Mouse (Mus musculus) heart, embryonic 11.5 days (tissue): Measurements from ENCODE around the gene Borcs5. TPM values are rescaled to one million over a fixed set of nuclear protein-coding genes. Genes with fewer than 3 reads are reported as not detected.
A peak's percentile ranks its signal among the peaks of the same experiment; 100 is the strongest.

Experiments used
- ATAC-seq: fragments of 200-750 bp; cut with Nextera tagmentation; replicated peaks from 2 replicates; pipeline ENCODE4 v1.8.0; 2017; ENCODE audit warnings: moderate library complexity; ENCODE audit not compliant: insufficient number of reproducible peaks, low FRiP score, low TSS enrichment
- H3K27ac ChIP-seq: fragments of 300-500 bp; sonication (generic); 2 replicates; pipeline ENCODE4 v1.5.1; 2014; ENCODE audit warnings: mild to moderate bottlenecking, low read depth, low read length
- H3K27me3 ChIP-seq: fragments of 300-500 bp; sonication (generic); 2 replicates; pipeline ENCODE4 v1.6.1; 2014; ENCODE audit warnings: mild to moderate bottlenecking, low read length, mixed read lengths; ENCODE audit not compliant: control insufficient read depth, insufficient read depth
- H3K36me3 ChIP-seq: fragments of 300-500 bp; sonication (generic); 2 replicates; pipeline ENCODE4 v1.6.1; 2014; ENCODE audit warnings: mild to moderate bottlenecking, low read length, moderate library complexity, mixed read lengths; ENCODE audit not compliant: control insufficient read depth, insufficient read depth
- H3K4me1 ChIP-seq: fragments of 300-500 bp; sonication (generic); 2 replicates; pipeline ENCODE4 v1.6.1; 2014; ENCODE audit warnings: low read length; ENCODE audit not compliant: control insufficient read depth, insufficient read depth
- H3K4me2 ChIP-seq: fragments of 300-500 bp; sonication (generic); 2 replicates; pipeline ENCODE4 v1.6.1; 2014; ENCODE audit warnings: mild to moderate bottlenecking, moderate library complexity
- H3K4me3 ChIP-seq: fragments of 300-500 bp; sonication (generic); 2 replicates; pipeline ENCODE4 v1.5.1; 2014; ENCODE audit warnings: low read depth, low read length
- H3K9ac ChIP-seq: fragments of 300-500 bp; sonication (generic); 2 replicates; pipeline ENCODE4 v1.6.1; 2014; ENCODE audit warnings: mild to moderate bottlenecking, low read depth, low read length, moderate library complexity
- H3K9me3 ChIP-seq: fragments of 300-500 bp; sonication (generic); replicated peaks from 2 replicates; pipeline ENCODE4 v1.6.1; 2016; ENCODE audit warnings: low read length; ENCODE audit not compliant: control insufficient read depth
- WGBS: fragments of 180-500 bp; shearing (Covaris S2); extraction: QIAGEN DNeasy Blood & Tissue Kit; methylation state at CpG from one replicate; pipeline ENCODE4 v1.1.7; 2014; ENCODE audit not compliant: insufficient replicate concordance; 5-methylcytosine and 5-hydroxymethylcytosine counted together
- polyA plus RNA-seq: library from polyadenylated mRNA; unstranded; fragments of >200 nt; fragmentation: Nextera tagmentation; extraction: Ambion mirVana; gene quantifications from 2 replicates; pipeline ENCODE4 v1.2.1, GENCODE M21; 2014

The Borcs5 gene
- polyA plus RNA-seq, 1 experiment from 2014 or later: 16.0 TPM

- Histone ChIP-seq H3K4me1 (peaks cover 8% of the 10 kb centered on the region), H3K9me3 (no peaks in the 10 kb centered on the region), H3K27me3 (no peaks in the 10 kb centered on the region), H3K4me3 (no peak overlapping the region), H3K27ac (no peak overlapping the region), H3K4me2 (no peak overlapping the region), H3K36me3 (no peaks in the 10 kb centered on the region; the same call in 1 of the 2 replicates), H3K9ac (no peak overlapping the region)
- WGBS: 90% methylated on average over 5 of the region's 5 CpGs
- ATAC-seq: no peak
Measured at GRCm38 (mm10) chr6:134733800-134734221, 94.5 kb downstream of the Borcs5 start.

- no peak overlapping the region for H3K4me2 ChIP-seq
- no peak overlapping the region for H3K27ac ChIP-seq
- no peaks in the 10 kb centered on the region for H3K4me1 ChIP-seq
- H3K9me3 ChIP-seq: no peaks in the 10 kb centered on the region
- no peaks in the 10 kb centered on the region; the same call in 1 of the 2 replicates for H3K36me3 ChIP-seq
- H3K27me3 ChIP-seq: no peaks in the 10 kb centered on the region
- H3K4me3 ChIP-seq: no peak overlapping the region
- WGBS: 88% methylated on average over 3 of the region's 3 CpGs
- H3K9ac ChIP-seq: no peak overlapping the region
- no peak for ATAC-seq
Measured at GRCm38 (mm10) chr6:134736853-134737252, 97.5 kb downstream of the Borcs5 start.

GRCm38 (mm10) chr6:134743568-134743967, 104.3 kb downstream of the Borcs5 start:
- Histone ChIP-seq H3K9me3 (no peaks in the 10 kb centered on the region), H3K4me2 (no peak overlapping the region), H3K27me3 (no peaks in the 10 kb centered on the region), H3K9ac (no peak overlapping the region), H3K4me3 (no peak overlapping the region), H3K4me1 (no peaks in the 10 kb centered on the region), H3K27ac (no peak overlapping the region), H3K36me3 (no peaks in the 10 kb centered on the region; the same call in 1 of the 2 replicates)
- no peak for ATAC-seq

- no peak overlapping the region for H3K9ac ChIP-seq
- ATAC-seq: no peak
- no peak overlapping the region for H3K4me3 ChIP-seq
- no peak overlapping the region for H3K4me2 ChIP-seq
- H3K9me3 ChIP-seq: no peaks in the 10 kb centered on the region
- H3K27me3 ChIP-seq: no peaks in the 10 kb centered on the region
- WGBS: 91% methylated on average over 7 of the region's 7 CpGs
- no peaks in the 10 kb centered on the region for H3K4me1 ChIP-seq
- H3K36me3 ChIP-seq: peaks cover 6% of the 10 kb centered on the region
- no peak overlapping the region for H3K27ac ChIP-seq
Measured at GRCm38 (mm10) chr6:134745876-134746275, 106.6 kb downstream of the Borcs5 start.

GRCm38 (mm10) chr6:134748126-134748525, 108.8 kb downstream of the Borcs5 start:
- H3K4me3 ChIP-seq: no peak overlapping the region
- H3K36me3 ChIP-seq: peaks cover 6% of the 10 kb centered on the region
- no peak overlapping the region for H3K4me2 ChIP-seq
- no peaks in the 10 kb centered on the region for H3K27me3 ChIP-seq
- H3K9ac ChIP-seq: no peak overlapping the region
- WGBS: 90% methylated on average over 3 of the region's 3 CpGs
- H3K4me1 ChIP-seq: no peaks in the 10 kb centered on the region
- H3K27ac ChIP-seq: no peak overlapping the region
- ATAC-seq: no peak
- H3K9me3 ChIP-seq: no peaks in the 10 kb centered on the region

- H3K4me2 ChIP-seq: no peak overlapping the region
- 91% methylated on average over 4 of the region's 4 CpGs for WGBS
- no peak overlapping the region for H3K9ac ChIP-seq
- no peak for ATAC-seq
- peaks cover 6% of the 10 kb centered on the region; the same call in 1 of the 2 replicates for H3K4me1 ChIP-seq
- no peak overlapping the region for H3K4me3 ChIP-seq
- H3K27me3 ChIP-seq: no peaks in the 10 kb centered on the region
- no peaks in the 10 kb centered on the region for H3K9me3 ChIP-seq
- peaks cover 6% of the 10 kb centered on the region for H3K36me3 ChIP-seq
- no peak overlapping the region for H3K27ac ChIP-seq
Measured at GRCm38 (mm10) chr6:134751087-134751486, 111.8 kb downstream of the Borcs5 start.

- no peak for ATAC-seq
- WGBS: 82% methylated on average over 5 of the region's 5 CpGs
Measured at GRCm38 (mm10) chr6:134751883-134752647, 112.8 kb downstream of the Borcs5 start.

GRCm38 (mm10) chr6:134753412-134753811, 114.1 kb downstream of the Borcs5 start:
- Histone ChIP-seq H3K4me2 (no peak overlapping the region), H3K9ac (no peak overlapping the region), H3K4me1 (peaks cover 6% of the 10 kb centered on the region; the same call in 1 of the 2 replicates), H3K27ac (no peak overlapping the region), H3K4me3 (no peak overlapping the region), H3K36me3 (peaks cover 6% of the 10 kb centered on the region), H3K9me3 (no peaks in the 10 kb centered on the region), H3K27me3 (no peaks in the 10 kb centered on the region)
- WGBS: 83% methylated on average over 4 of the region's 4 CpGs
- peak; percentile 67 for ATAC-seq

More at GRCm38 (mm10) chr6:134751883-134752647, 112.8 kb downstream of the Borcs5 start:
- Histone ChIP-seq H3K27me3 (no peaks in the 10 kb centered on the region), H3K4me1 (peaks cover 6% of the 10 kb centered on the region; the same call in 1 of the 2 replicates), H3K9ac (no peak overlapping the region), H3K36me3 (peaks cover 6% of the 10 kb centered on the region), H3K4me3 (no peak overlapping the region), H3K4me2 (no peak overlapping the region), H3K9me3 (no peaks in the 10 kb centered on the region), H3K27ac (no peak overlapping the region)

GRCm38 (mm10) chr6:134753858-134754257, 114.5 kb downstream of the Borcs5 start:
- WGBS: 56% methylated on average over 11 of the region's 11 CpGs
- Histone ChIP-seq H3K4me1 (peaks cover 6% of the 10 kb centered on the region; the same call in 1 of the 2 replicates), H3K9me3 (no peaks in the 10 kb centered on the region), H3K36me3 (peaks cover 6% of the 10 kb centered on the region), H3K27me3 (no peaks in the 10 kb centered on the region), H3K4me2 (peak overlapping the region; percentile 31; the same call in 1 of the 2 replicates), H3K27ac (peak overlapping the region; percentile 77), H3K4me3 (0 out of 2 replicates have a peak overlapping the region, but pooled peaks have one; percentile 10), H3K9ac (no peak overlapping the region)
- ATAC-seq: peak; percentile 52
